Mouse (Mus musculus) splenic B cell, adult 2 months (primary cell): ENCODE measurements around the gene Prtn3.

ENCODE experiments used
- DNase-seq: peaks from one replicate; pipeline ENCODE4 v3.0.0-alpha.2; 2011; ENCODE audit warnings: low read depth, low spot score
- H3K27me3 ChIP-seq: 2 replicates; pipeline ENCODE4 v1.6.1; 2012; ENCODE audit warnings: mild to moderate bottlenecking, low read length, moderate library complexity, mixed read lengths; ENCODE audit not compliant: control insufficient read depth, poor library complexity, insufficient read depth, severe bottlenecking
- H3K36me3 ChIP-seq: 2 replicates; pipeline ENCODE4 v1.6.1; 2012; ENCODE audit warnings: mild to moderate bottlenecking, low read length, moderate library complexity, mixed read lengths; ENCODE audit not compliant: control insufficient read depth, poor library complexity, insufficient read depth, severe bottlenecking

The Prtn3 gene

DNA sequence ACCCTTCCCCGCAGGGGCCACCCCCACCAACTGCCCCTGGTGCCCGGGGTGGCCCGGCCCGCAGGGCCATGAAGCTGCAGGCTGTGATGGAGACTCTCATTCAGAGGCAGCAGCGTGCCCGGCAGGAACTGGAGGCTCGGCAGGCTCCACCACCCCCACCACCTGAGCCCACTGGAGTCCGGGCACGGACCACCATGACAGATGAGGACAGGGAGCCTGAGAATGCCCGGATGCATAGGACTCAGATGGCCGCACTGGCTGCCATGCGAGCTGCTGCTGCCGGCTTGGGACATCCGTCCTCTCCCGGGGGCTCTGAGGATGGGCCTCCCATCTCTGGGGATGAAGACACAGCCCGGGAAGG lies 56.5 kb downstream of the Prtn3 start:
- Histone ChIP-seq H3K27me3 (no peaks in the 10 kb centered on the region), H3K36me3 (peaks cover 2% of the 10 kb centered on the region; the same call in 1 of the 2 replicates)
- no peak for DNase-seq

DNA sequence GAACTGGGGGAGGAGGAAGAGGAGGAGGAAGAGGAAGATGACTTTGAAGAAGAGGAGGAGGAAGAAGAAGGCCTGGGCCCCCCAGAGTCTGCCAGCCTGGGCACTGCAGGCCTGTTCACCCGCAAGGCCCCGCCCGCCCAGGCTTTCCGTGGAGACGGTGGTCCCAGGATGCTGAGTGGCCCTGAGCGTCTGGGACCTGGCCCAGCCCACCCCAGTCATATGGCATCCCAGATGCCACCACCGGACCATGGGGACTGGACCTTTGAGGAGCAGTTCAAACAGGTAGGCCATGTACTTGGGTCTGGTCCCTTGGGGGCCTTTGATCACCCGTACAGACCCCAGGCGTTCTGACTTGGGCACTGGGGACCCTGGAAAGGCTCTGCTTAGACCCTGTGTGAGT lies 57.5 kb downstream of the Prtn3 start:
- Histone ChIP-seq H3K36me3 (peaks cover 2% of the 10 kb centered on the region; the same call in 1 of the 2 replicates), H3K27me3 (no peaks in the 10 kb centered on the region)
- no peak for DNase-seq

- DNase-seq = no peak
- Histone ChIP-seq H3K36me3 (peaks cover 2% of the 10 kb centered on the region; the same call in 1 of the 2 replicates), H3K27me3 (no peaks in the 10 kb centered on the region)
Observed at GRCm38 (mm10) chr10:79932736-79933135, 58.5 kb downstream of the Prtn3 start.
